Mouse (Mus musculus): ENCODE data around the gene Sema7a.
A peak's percentile ranks its signal among the peaks of the same experiment; 100 is the strongest.

Sema7a gene

GRCm38 (mm10) chr9:57940349-57940794 is 460 bp downstream of the Sema7a start:
- DNase-seq: peak; percentile 38

- peak; percentile 30 for DNase-seq
Observed at GRCm38 (mm10) chr9:57940861-57941638, 1.1 kb downstream of the Sema7a start.

GRCm38 (mm10) chr9:57942039-57942438 is 2.1 kb downstream of the Sema7a start:
- DNase-seq: no peak

GRCm38 (mm10) chr9:57943067-57943466 is 3.2 kb downstream of the Sema7a start:
- DNase-seq: no peak

- DNase-seq: peak; percentile 80
Observed at GRCm38 (mm10) chr9:57944572-57944971, 4.7 kb downstream of the Sema7a start.

- no peak for DNase-seq
Observed at GRCm38 (mm10) chr9:57945771-57946616, 6.1 kb downstream of the Sema7a start.

GRCm38 (mm10) chr9:57947381-57948030 is 7.6 kb downstream of the Sema7a start:
- no peak for DNase-seq

GRCm38 (mm10) chr9:57948333-57948931 is 8.5 kb downstream of the Sema7a start:
- no peak for DNase-seq

- DNase-seq: peak; percentile 62
Observed at GRCm38 (mm10) chr9:57949102-57949704, 9.3 kb downstream of the Sema7a start.

GRCm38 (mm10) chr9:57949879-57950278 is 10.0 kb downstream of the Sema7a start:
- no peak for DNase-seq

- no peak for DNase-seq
Observed at GRCm38 (mm10) chr9:57950519-57950918, 10.6 kb downstream of the Sema7a start.

GRCm38 (mm10) chr9:57951993-57952392 is 12.1 kb downstream of the Sema7a start:
- no peak for DNase-seq

- DNase-seq: no peak
Observed at GRCm38 (mm10) chr9:57954962-57955744, 15.2 kb downstream of the Sema7a start.

GRCm38 (mm10) chr9:57955764-57956163 is 15.9 kb downstream of the Sema7a start:
- no peak for DNase-seq

- no peak for DNase-seq
Observed at GRCm38 (mm10) chr9:57956196-57956837, 16.4 kb downstream of the Sema7a start.

GRCm38 (mm10) chr9:57956838-57957236 is 16.9 kb downstream of the Sema7a start:
- no peak for DNase-seq

- no peak for DNase-seq
Observed at GRCm38 (mm10) chr9:57958615-57959014, 18.7 kb downstream of the Sema7a start.

GRCm38 (mm10) chr9:57959399-57959798 is 19.5 kb downstream of the Sema7a start:
- DNase-seq: no peak

- DNase-seq: no peak
Observed at GRCm38 (mm10) chr9:57959886-57960866, 20.3 kb downstream of the Sema7a start.

GRCm38 (mm10) chr9:57961226-57961625 is 21.3 kb downstream of the Sema7a start:
- DNase-seq: no peak

Data from lung, postnatal 10 days (tissue).